Mouse (Mus musculus): ENCODE data around the gene Agbl1.

GRCm38 (mm10) chr7:76600050-76600690, 370.5 kb downstream of the Agbl1 start:
- TF ChIP-seq EP300 (IDR thresholded peaks at IDR 0.05; ENCODE audit: insufficient read depth, low read depth, low read length), result no peak
- no peak for TF ChIP-seq CTCF (IDR thresholded peaks at IDR 0.05; ENCODE audit: low read depth, low read length)
